8 mouse cellular contexts compared by ENCODE assay signal in genomic region chr2:164804533-164805331, GRCm38 (mm10). TPM values are rescaled to one million over a fixed set of nuclear protein-coding genes. Genes with fewer than 3 reads are reported as not detected.
DNase-seq lines count a peak whose midpoint lies in the region; ATAC-seq lines count a peak whose summit lies in the region.

Acot8 (minus strand) TSS chr2:164804882.
Zswim3 (plus strand) TSS chr2:164805098.

- H3K4me2 ChIP-seq in hindbrain, embryonic 12.5 days (replicated peaks) = peak within 1 kb of the TSS; percentile 85

- H3K27me3 ChIP-seq in hindbrain, embryonic 12.5 days = no peaks in the 10 kb centered on the region

- H3K36me3 ChIP-seq in hindbrain, embryonic 12.5 days = peaks cover 24% of the 10 kb centered on the region

- H3K4me1 ChIP-seq in hindbrain, embryonic 12.5 days = peaks cover 25% of the 10 kb centered on the region

- no peaks in the 10 kb centered on the region for H3K9me3 ChIP-seq in hindbrain, embryonic 12.5 days (replicated peaks)

- H3K27ac ChIP-seq in hindbrain, embryonic 12.5 days = peak within 1 kb of the TSS; percentile 92

- H3K4me3 ChIP-seq in hindbrain, embryonic 12.5 days = peak within 1 kb of the TSS; percentile 82

- peak within 1 kb of the TSS; percentile 84 for H3K9ac ChIP-seq in hindbrain, embryonic 12.5 days

- peak; percentile 97 for DNase-seq in Muller cell, postnatal 12 days (ENCODE audit: inconsistent ontology term)
- DNase-seq in cerebellum, adult 9-11 months = peak; percentile 98
- peak; percentile 98 to 100 for DNase-seq in frontal cortex, adult 2 months (ENCODE audit: extremely low spot score in 1 of 2, low spot score in 1 of 2)
- peak; percentile 100 for DNase-seq in layer of hippocampus, postnatal 14 days (ENCODE audit: low spot score in 2 of 2)
- peak; percentile 98 for DNase-seq in lung, postnatal 14 days
- peak; percentile 99 for DNase-seq in retina, adult 2 months (ENCODE audit: low read depth, low spot score)
- DNase-seq in thymus, postnatal 36 days = peak; percentile 98 to 99

- under 1% methylated on average over 47 of the region's 47 CpGs for WGBS in hindbrain, embryonic 12.5 days

- peak; percentile 95 for ATAC-seq in hindbrain, embryonic 12.5 days (ENCODE audit: low FRiP score)

RNA-seq across cellular contexts. Expression of gene Acot8, which starts in this region (rescaled TPM):
- 29.4 and 35.0 TPM in 2 replicates for polyA plus RNA-seq in frontal cortex, adult 2 months (2012; rRNA removed)
- 15.3 and 17.0 TPM in 2 replicates for polyA plus RNA-seq in hindbrain, embryonic 12.5 days (2016; fragmentation: Nextera tagmentation; extraction: Ambion mirVana)
- total RNA-seq in layer of hippocampus, postnatal 14 days (2021) = 10 to 100 TPM; 26.4 to 28.1 TPM

RNA-seq across cellular contexts. Expression of gene Zswim3, which starts in this region (rescaled TPM):
- 7.7 and 7.9 TPM in 2 replicates for polyA plus RNA-seq in frontal cortex, adult 2 months (2012; rRNA removed)
- polyA plus RNA-seq in hindbrain, embryonic 12.5 days (2016; fragmentation: Nextera tagmentation; extraction: Ambion mirVana) = 11.9 and 12.2 TPM in 2 replicates
- 1 to 10 TPM; 6.0 to 8.3 TPM for total RNA-seq in layer of hippocampus, postnatal 14 days (2021)

Comparison
In these comparisons a context has a peak if more than half of its experiments do, and no peak if none do; other contexts are left out.
1. Peak in every context shown above with its lines: DNase-seq, ATAC-seq, H3K4me3 ChIP-seq and H3K27ac ChIP-seq.